Mouse (Mus musculus): ENCODE results near the gene 1190005I06Rik. TPM values are rescaled to one million over a fixed set of nuclear protein-coding genes. Genes with fewer than 3 reads are reported as not detected.

1190005I06Rik gene
- polyA plus RNA-seq, 1 experiment from 2014 or later = 2.8 TPM

GRCm38 (mm10) chr8:120664566-120664965 lies 17.1 kb upstream of the 1190005I06Rik start:
- H3K36me3 ChIP-seq (replicated peaks) = peaks cover 40% of the 10 kb centered on the region
- H3K9me3 ChIP-seq = no peaks in the 10 kb centered on the region
- no peaks in the 10 kb centered on the region for H3K27me3 ChIP-seq (ENCODE audit: poor library complexity, severe bottlenecking)
- no peak for DNase-seq (ENCODE audit: extremely low spot score, low spot score)
- no peak overlapping the region for H3K27ac ChIP-seq
- 87% methylated on average over 6 of the region's 6 CpGs for WGBS
- no peak overlapping the region for H3K4me3 ChIP-seq
- H3K4me1 ChIP-seq = peaks cover 41% of the 10 kb centered on the region

- H3K27ac ChIP-seq = no peak overlapping the region
- H3K4me3 ChIP-seq = no peak overlapping the region
- H3K4me1 ChIP-seq = no peaks in the 10 kb centered on the region
- WGBS = 92% methylated on average over 8 of the region's 8 CpGs
- peaks cover 86% of the 10 kb centered on the region for H3K36me3 ChIP-seq (replicated peaks)
- no peak for DNase-seq (ENCODE audit: extremely low spot score, low spot score)
- no peaks in the 10 kb centered on the region for H3K27me3 ChIP-seq (ENCODE audit: poor library complexity, severe bottlenecking)
- H3K9me3 ChIP-seq = no peaks in the 10 kb centered on the region
These were observed 10.0 kb upstream of the 1190005I06Rik start for GRCm38 (mm10) chr8:120657415-120657814.

- Histone ChIP-seq H3K27ac (no peak overlapping the region), H3K36me3 (replicated peaks) (peaks cover 89% of the 10 kb centered on the region), H3K4me3 (no peak overlapping the region), H3K4me1 (no peaks in the 10 kb centered on the region), H3K27me3 (ENCODE audit: poor library complexity, severe bottlenecking) (no peaks in the 10 kb centered on the region), H3K9me3 (no peaks in the 10 kb centered on the region)
- no peak for DNase-seq (ENCODE audit: extremely low spot score, low spot score)
- WGBS = 91% methylated on average over 7 of the region's 7 CpGs
These were observed 9.1 kb upstream of the 1190005I06Rik start for GRCm38 (mm10) chr8:120656322-120657052.

- 90% methylated on average over 7 of the region's 7 CpGs for WGBS
- Histone ChIP-seq H3K4me3 (no peak overlapping the region), H3K36me3 (replicated peaks) (peaks cover 4% of the 10 kb centered on the region), H3K9me3 (no peaks in the 10 kb centered on the region), H3K27me3 (ENCODE audit: poor library complexity, severe bottlenecking) (no peaks in the 10 kb centered on the region), H3K27ac (no peak overlapping the region), H3K4me1 (peaks cover 32% of the 10 kb centered on the region)
- no peak for DNase-seq (ENCODE audit: extremely low spot score, low spot score)
These were observed 2.8 kb downstream of the 1190005I06Rik start for GRCm38 (mm10) chr8:120644663-120645062.

- no peak for DNase-seq (ENCODE audit: extremely low spot score, low spot score)
- Histone ChIP-seq H3K4me1 (peaks cover 19% of the 10 kb centered on the region), H3K27ac (peak overlapping the region; percentile 54), H3K36me3 (replicated peaks) (no peaks in the 10 kb centered on the region), H3K4me3 (no peak overlapping the region), H3K9me3 (no peaks in the 10 kb centered on the region; the same call in 1 of the 2 replicates), H3K27me3 (ENCODE audit: poor library complexity, severe bottlenecking) (no peaks in the 10 kb centered on the region)
- WGBS = 78% methylated on average over 10 of the region's 10 CpGs
These were observed 5.3 kb downstream of the 1190005I06Rik start for GRCm38 (mm10) chr8:120642031-120642662.

GRCm38 (mm10) chr8:120641245-120641644 lies 6.2 kb downstream of the 1190005I06Rik start:
- peaks cover 13% of the 10 kb centered on the region for H3K4me1 ChIP-seq
- peaks cover 5% of the 10 kb centered on the region for H3K27me3 ChIP-seq (ENCODE audit: poor library complexity, severe bottlenecking)
- H3K36me3 ChIP-seq (replicated peaks) = no peaks in the 10 kb centered on the region
- peak overlapping the region; percentile 11; the same call in 1 of the 2 replicates for H3K27ac ChIP-seq
- DNase-seq (ENCODE audit: extremely low spot score, low spot score) = no peak
- no peaks in the 10 kb centered on the region; the same call in 1 of the 2 replicates for H3K9me3 ChIP-seq
- 34% methylated on average over 8 of the region's 8 CpGs for WGBS
- H3K4me3 ChIP-seq = no peak overlapping the region

- Histone ChIP-seq H3K27me3 (ENCODE audit: poor library complexity, severe bottlenecking) (peaks cover 71% of the 10 kb centered on the region), H3K27ac (peak overlapping the region; percentile 69), H3K4me3 (peak overlapping the region; percentile 74), H3K36me3 (replicated peaks) (no peaks in the 10 kb centered on the region), H3K9me3 (peaks cover 4% of the 10 kb centered on the region; the same call in 1 of the 2 replicates), H3K4me1 (peaks cover 34% of the 10 kb centered on the region)
- WGBS = under 1% methylated on average over 42 of the region's 42 CpGs
- no peak for DNase-seq (ENCODE audit: extremely low spot score, low spot score)
These were observed 13.0 kb downstream of the 1190005I06Rik start for GRCm38 (mm10) chr8:120634329-120634839.

GRCm38 (mm10) chr8:120633665-120634271 lies 13.7 kb downstream of the 1190005I06Rik start:
- Histone ChIP-seq H3K9me3 (peaks cover 4% of the 10 kb centered on the region; the same call in 1 of the 2 replicates), H3K27ac (peak overlapping the region; percentile 69), H3K4me1 (peaks cover 34% of the 10 kb centered on the region), H3K27me3 (ENCODE audit: poor library complexity, severe bottlenecking) (peaks cover 72% of the 10 kb centered on the region), H3K36me3 (replicated peaks) (no peaks in the 10 kb centered on the region), H3K4me3 (peak overlapping the region; percentile 74)
- peak; percentile 33 for DNase-seq (ENCODE audit: extremely low spot score, low spot score)
- 1% methylated on average over 44 of the region's 44 CpGs for WGBS

- H3K9me3 ChIP-seq = peaks cover 4% of the 10 kb centered on the region; the same call in 1 of the 2 replicates
- H3K4me1 ChIP-seq = peaks cover 34% of the 10 kb centered on the region
- H3K4me3 ChIP-seq = peak overlapping the region; percentile 74
- H3K27me3 ChIP-seq (ENCODE audit: poor library complexity, severe bottlenecking) = peaks cover 72% of the 10 kb centered on the region
- WGBS = 24% methylated on average over 17 of the region's 17 CpGs
- no peak for DNase-seq (ENCODE audit: extremely low spot score, low spot score)
- H3K36me3 ChIP-seq (replicated peaks) = no peaks in the 10 kb centered on the region
- no peak overlapping the region for H3K27ac ChIP-seq
These were observed 14.3 kb downstream of the 1190005I06Rik start for GRCm38 (mm10) chr8:120632969-120633664.

GRCm38 (mm10) chr8:120631441-120632375 lies 15.7 kb downstream of the 1190005I06Rik start:
- peaks cover 72% of the 10 kb centered on the region for H3K27me3 ChIP-seq (ENCODE audit: poor library complexity, severe bottlenecking)
- H3K4me3 ChIP-seq = no peak overlapping the region
- peaks cover 4% of the 10 kb centered on the region; the same call in 1 of the 2 replicates for H3K9me3 ChIP-seq
- H3K27ac ChIP-seq = no peak overlapping the region
- no peak for DNase-seq (ENCODE audit: extremely low spot score, low spot score)
- WGBS = 75% methylated on average over 21 of the region's 21 CpGs
- H3K4me1 ChIP-seq = peaks cover 34% of the 10 kb centered on the region
- H3K36me3 ChIP-seq (replicated peaks) = no peaks in the 10 kb centered on the region

- H3K4me3 ChIP-seq = no peak overlapping the region
- H3K27ac ChIP-seq = no peak overlapping the region
- 66% methylated on average over 6 of the region's 6 CpGs for WGBS
- H3K36me3 ChIP-seq (replicated peaks) = no peaks in the 10 kb centered on the region
- peaks cover 64% of the 10 kb centered on the region for H3K27me3 ChIP-seq (ENCODE audit: poor library complexity, severe bottlenecking)
- peaks cover 4% of the 10 kb centered on the region; the same call in 1 of the 2 replicates for H3K9me3 ChIP-seq
- DNase-seq (ENCODE audit: extremely low spot score, low spot score) = no peak
- peaks cover 34% of the 10 kb centered on the region for H3K4me1 ChIP-seq
These were observed 16.6 kb downstream of the 1190005I06Rik start for GRCm38 (mm10) chr8:120630848-120631247.

All from forebrain, embryonic 10.5 days (tissue).